Mouse (Mus musculus) forebrain, postnatal 0 days (tissue): ENCODE measurements at regions not wholly inside any gene's neighbourhood (a gene's known extent, or its start where the extent isn't known, plus 50 kb on each side); places are given as distances from the start of the nearest gene placed in this dataset.

ENCODE experiments used
- ATAC-seq: fragments of 200-750 bp; cut with Nextera tagmentation; 2 replicates; pipeline ENCODE4 v1.8.0; 2017; ENCODE audit warnings: mild to moderate bottlenecking, moderate library complexity
- DNase-seq: peaks from one replicate; pipeline ENCODE4 v3.0.0-alpha.2; 2015
- H3K27ac ChIP-seq: fragments of 300-500 bp; sonication (generic); 2 replicates; pipeline ENCODE4 v1.5.1; 2014; ENCODE audit warnings: low read depth, mild to moderate bottlenecking, antibody characterized with exemption, low read length, moderate library complexity, mixed read lengths
- H3K27me3 ChIP-seq: fragments of 300-500 bp; sonication (generic); 2 replicates; pipeline ENCODE4 v1.6.1; 2014; ENCODE audit warnings: mild to moderate bottlenecking, low read length, mixed read lengths; ENCODE audit not compliant: insufficient read depth
- H3K36me3 ChIP-seq: fragments of 300-500 bp; sonication (generic); 2 replicates; pipeline ENCODE4 v1.6.1; 2014; ENCODE audit warnings: mild to moderate bottlenecking, moderate library complexity; ENCODE audit not compliant: insufficient read depth
- H3K4me1 ChIP-seq: fragments of 300-500 bp; sonication (generic); 2 replicates; pipeline ENCODE4 v1.6.1; 2014; ENCODE audit warnings: antibody characterized with exemption; ENCODE audit not compliant: insufficient read depth
- H3K4me2 ChIP-seq: fragments of 300-500 bp; sonication (generic); 2 replicates; pipeline ENCODE4 v1.6.1; 2014; ENCODE audit warnings: low read depth, mild to moderate bottlenecking, moderate library complexity
- H3K4me3 ChIP-seq: fragments of 300-500 bp; sonication (generic); 2 replicates; pipeline ENCODE4 v1.5.1; 2014; ENCODE audit warnings: low read depth, low read length, mixed read lengths
- H3K9ac ChIP-seq: fragments of 300-500 bp; sonication (generic); 2 replicates; pipeline ENCODE4 v1.6.1; 2014; ENCODE audit warnings: mild to moderate bottlenecking
- H3K9me3 ChIP-seq: fragments of 300-500 bp; sonication (generic); 2 replicates; pipeline ENCODE4 v1.6.1; 2016; ENCODE audit warnings: low read length
- CTCF ChIP-seq: sonication (generic); IDR thresholded peaks from 2 replicates; pipeline ENCODE4 v1.5.1; 2016; ENCODE audit warnings: antibody characterized with exemption, control low read depth, low read depth
- WGBS: fragments of 180-500 bp; shearing (Covaris S2); extraction: QIAGEN DNeasy Blood & Tissue Kit; methylation state at CpG from one replicate; pipeline ENCODE4 v1.1.7; 2014; 5-methylcytosine and 5-hydroxymethylcytosine counted together

- ATAC-seq = no peak
- Histone ChIP-seq H3K4me3 (no peak overlapping the region), H3K4me2 (no peak overlapping the region), H3K9me3 (no peaks in the 10 kb centered on the region), H3K36me3 (no peaks in the 10 kb centered on the region), H3K27me3 (no peaks in the 10 kb centered on the region; the same call in 1 of the 2 replicates), H3K9ac (no peak overlapping the region), H3K27ac (no peak overlapping the region), H3K4me1 (no peaks in the 10 kb centered on the region)
- no peak for TF ChIP-seq CTCF
- WGBS = 54% methylated on average over 10 of the region's 10 CpGs
- DNase-seq = peak; percentile 21
Observed at GRCm38 (mm10) chr12:46608290-46608910, 210.3 kb downstream of the Nova1 start.

DNA sequence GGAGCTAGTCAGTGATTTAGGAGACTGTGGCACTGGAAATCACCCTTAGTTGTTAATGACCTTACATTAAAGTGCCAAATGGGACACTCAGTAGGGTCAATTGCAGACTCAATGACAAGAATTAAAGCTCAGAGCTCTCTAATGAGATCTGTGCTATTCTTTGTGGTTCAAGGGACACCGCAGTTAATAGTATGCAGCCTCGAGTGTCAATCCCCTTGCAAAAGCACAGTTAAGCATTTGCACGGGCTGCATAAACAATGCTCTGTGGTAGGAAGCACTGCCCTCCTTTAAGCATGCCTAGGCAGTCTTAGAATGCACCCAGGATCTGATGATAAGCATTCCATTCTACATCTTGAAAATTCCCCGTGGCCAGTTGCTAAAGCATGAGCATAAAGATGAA lies 221.5 kb downstream of the Nova1 start:
- 10% methylated on average over 4 of the region's 4 CpGs for WGBS
- no peak for DNase-seq
- no peaks in the 10 kb centered on the region for H3K36me3 ChIP-seq
- no peak overlapping the region for H3K27ac ChIP-seq
- H3K27me3 ChIP-seq = no peaks in the 10 kb centered on the region
- H3K4me2 ChIP-seq = no peak overlapping the region
- H3K4me3 ChIP-seq = no peak overlapping the region
- no peaks in the 10 kb centered on the region for H3K9me3 ChIP-seq
- no peak for ATAC-seq
- no peaks in the 10 kb centered on the region for H3K4me1 ChIP-seq
- no peak for TF ChIP-seq CTCF
- no peak overlapping the region for H3K9ac ChIP-seq

DNA sequence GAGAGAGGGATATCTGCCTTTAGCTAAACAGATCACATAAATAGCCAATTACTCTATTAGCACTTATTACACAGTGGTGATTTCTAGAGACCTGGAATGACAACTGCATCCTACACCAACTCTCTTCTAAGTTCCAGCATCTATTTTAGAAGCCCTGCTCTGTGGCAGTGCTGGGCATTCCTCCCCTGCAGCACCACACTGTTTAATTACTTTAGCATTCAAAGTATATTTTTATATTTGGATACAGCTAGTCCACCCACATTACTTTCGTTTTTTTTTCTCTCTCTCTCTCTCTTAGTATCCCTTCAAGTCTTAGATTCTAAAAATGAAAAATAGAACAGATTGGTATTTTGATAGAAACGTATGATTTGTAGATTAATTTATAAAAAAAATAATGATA lies 250.1 kb downstream of the Nova1 start:
- H3K4me3 ChIP-seq = no peak overlapping the region
- no peak for TF ChIP-seq CTCF
- H3K9me3 ChIP-seq = no peaks in the 10 kb centered on the region
- H3K9ac ChIP-seq = no peak overlapping the region
- no peaks in the 10 kb centered on the region for H3K36me3 ChIP-seq
- ATAC-seq = no peak
- no peak for DNase-seq
- no peak overlapping the region for H3K27ac ChIP-seq
- H3K4me1 ChIP-seq = no peaks in the 10 kb centered on the region
- no peaks in the 10 kb centered on the region for H3K27me3 ChIP-seq
- H3K4me2 ChIP-seq = no peak overlapping the region
- 80% methylated on average over 2 of the region's 2 CpGs for WGBS

DNA sequence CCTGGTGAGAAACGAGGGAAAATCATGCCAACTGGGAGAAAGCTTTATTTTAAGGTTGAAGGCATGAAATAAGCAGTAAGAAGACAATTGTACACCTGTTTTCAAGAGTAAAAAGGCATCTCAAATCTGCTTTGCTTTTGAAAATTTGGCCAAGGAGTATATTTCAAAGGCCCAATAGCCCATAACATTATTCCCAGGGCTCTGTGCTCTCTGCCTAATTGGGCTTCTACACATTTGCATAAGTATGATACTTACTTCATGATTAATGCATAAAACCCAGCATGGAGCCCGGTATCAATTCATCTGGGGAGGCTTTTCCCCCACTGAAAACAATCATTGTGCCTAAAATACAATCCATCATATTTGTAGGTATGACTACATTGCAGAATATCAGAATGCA lies 252.4 kb downstream of the Nova1 start:
- H3K27ac ChIP-seq = no peak overlapping the region
- H3K36me3 ChIP-seq = no peaks in the 10 kb centered on the region
- no peaks in the 10 kb centered on the region for H3K27me3 ChIP-seq
- H3K4me2 ChIP-seq = no peak overlapping the region
- WGBS = 12% methylated on average over 2 of the region's 2 CpGs
- DNase-seq (peak; percentile 4), ATAC-seq (no peak)
- TF ChIP-seq CTCF = no peak
- no peaks in the 10 kb centered on the region for H3K4me1 ChIP-seq
- H3K4me3 ChIP-seq = no peak overlapping the region
- H3K9me3 ChIP-seq = no peaks in the 10 kb centered on the region
- H3K9ac ChIP-seq = no peak overlapping the region

DNA sequence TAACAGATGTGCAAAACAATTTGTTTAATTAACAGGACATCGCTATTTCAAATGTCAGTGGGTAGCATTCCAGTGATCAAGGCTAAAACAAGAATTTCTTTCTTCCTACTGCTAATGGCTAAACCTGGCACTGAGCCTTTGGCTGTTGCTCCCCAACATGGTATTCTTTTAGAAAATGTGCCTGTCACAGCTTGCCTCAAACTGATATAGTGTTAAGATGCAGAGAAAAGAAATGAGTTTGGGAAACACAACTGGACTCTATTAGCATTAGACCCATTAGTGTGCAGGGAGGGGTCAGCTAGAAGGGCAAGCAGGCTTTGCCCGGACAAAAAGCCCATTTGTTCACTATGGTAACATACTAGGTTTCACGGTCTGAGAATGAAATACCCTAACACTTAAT lies 297.8 kb downstream of the Nova1 start:
- no peaks in the 10 kb centered on the region for H3K4me1 ChIP-seq
- 7% methylated on average over 3 of the region's 3 CpGs for WGBS
- H3K27ac ChIP-seq = no peak overlapping the region
- H3K27me3 ChIP-seq = no peaks in the 10 kb centered on the region
- no peak overlapping the region for H3K9ac ChIP-seq
- ATAC-seq (no peak), DNase-seq (peak; percentile 18)
- no peak for TF ChIP-seq CTCF
- no peaks in the 10 kb centered on the region for H3K36me3 ChIP-seq
- H3K4me3 ChIP-seq = no peak overlapping the region
- no peaks in the 10 kb centered on the region for H3K9me3 ChIP-seq
- no peak overlapping the region for H3K4me2 ChIP-seq

DNA sequence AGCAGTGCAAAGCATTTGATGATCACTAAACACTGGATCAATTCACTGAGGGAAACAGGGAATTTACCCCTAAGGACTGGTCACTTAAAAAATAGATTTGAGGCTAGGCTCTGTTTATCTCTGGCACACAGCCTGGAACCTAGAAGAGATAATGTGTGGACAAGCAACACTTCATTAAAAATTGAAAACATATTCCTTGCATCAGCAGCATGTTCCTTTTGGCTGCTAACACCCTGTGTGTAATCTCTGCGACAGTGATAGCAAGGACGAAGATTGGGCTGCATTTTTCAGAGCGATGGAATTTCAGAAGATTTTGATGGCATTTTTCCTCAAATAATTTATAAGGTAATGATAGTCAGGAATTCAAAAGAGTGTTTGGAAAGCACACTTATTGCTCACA lies 310.9 kb downstream of the Nova1 start:
- H3K36me3 ChIP-seq = no peaks in the 10 kb centered on the region
- WGBS = 84% methylated on average over 3 of the region's 3 CpGs
- H3K9me3 ChIP-seq = no peaks in the 10 kb centered on the region
- H3K9ac ChIP-seq = no peak overlapping the region
- no peak overlapping the region for H3K4me3 ChIP-seq
- H3K4me1 ChIP-seq = no peaks in the 10 kb centered on the region
- no peak for TF ChIP-seq CTCF
- no peaks in the 10 kb centered on the region for H3K27me3 ChIP-seq
- H3K4me2 ChIP-seq = no peak overlapping the region
- ATAC-seq (no peak), DNase-seq (no peak)
- H3K27ac ChIP-seq = no peak overlapping the region

DNA sequence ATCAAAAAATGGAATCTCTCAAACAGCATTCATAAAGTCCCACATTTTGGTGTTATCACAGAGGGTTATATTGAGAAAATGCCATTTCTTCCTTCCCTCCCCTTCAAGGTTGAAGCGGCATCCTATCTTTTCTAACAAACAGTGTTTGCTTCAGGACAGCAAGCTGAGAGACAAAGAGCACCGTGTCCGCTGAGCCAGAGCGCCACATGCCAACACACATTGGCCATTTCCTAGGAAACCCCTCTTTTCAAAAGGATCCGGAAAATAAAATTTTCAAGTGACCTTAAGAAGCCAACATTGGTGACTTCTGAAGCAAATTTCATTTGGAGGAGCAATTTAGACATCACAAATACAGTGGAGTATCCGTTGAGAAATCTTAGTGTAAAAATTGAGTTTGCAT lies 326.3 kb downstream of the Nova1 start:
- DNase-seq = no peak
- 67% methylated on average over 6 of the region's 6 CpGs for WGBS

DNA sequence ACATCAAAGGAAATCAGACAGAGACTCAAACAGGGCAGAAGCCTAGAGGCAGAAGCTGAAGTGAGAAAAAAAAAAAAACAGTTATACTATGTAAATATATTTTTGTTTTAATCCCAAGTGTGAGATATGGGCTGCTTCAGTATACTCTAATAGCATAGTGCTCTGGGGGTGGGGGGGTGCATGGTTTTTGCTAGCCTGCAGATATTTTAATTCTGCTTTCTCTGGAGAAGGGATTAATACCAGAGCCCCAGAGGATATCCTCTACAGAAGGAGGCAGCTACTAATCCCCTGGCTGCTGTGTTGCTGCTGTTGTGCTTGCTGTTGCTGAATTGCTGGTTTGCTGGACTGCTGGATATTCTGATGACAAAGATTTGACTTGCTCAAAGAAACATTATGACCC lies 367.8 kb downstream of the Nova1 start:
- Histone ChIP-seq H3K9me3 (no peaks in the 10 kb centered on the region), H3K27me3 (no peaks in the 10 kb centered on the region), H3K4me3 (no peak overlapping the region), H3K9ac (no peak overlapping the region), H3K4me1 (no peaks in the 10 kb centered on the region), H3K36me3 (no peaks in the 10 kb centered on the region), H3K27ac (no peak overlapping the region), H3K4me2 (no peak overlapping the region)
- ATAC-seq = no peak
- DNase-seq = no peak
- TF ChIP-seq CTCF = no peak

More for the DNA sequence above, 326.3 kb downstream of the Nova1 start:
- Histone ChIP-seq H3K9me3 (no peaks in the 10 kb centered on the region), H3K4me1 (no peaks in the 10 kb centered on the region), H3K27ac (no peak overlapping the region), H3K4me3 (no peak overlapping the region), H3K4me2 (no peak overlapping the region), H3K27me3 (no peaks in the 10 kb centered on the region), H3K36me3 (no peaks in the 10 kb centered on the region), H3K9ac (no peak overlapping the region)
- ATAC-seq = no peak
- TF ChIP-seq CTCF = no peak
